Mouse (Mus musculus) kidney, postnatal 36 days (tissue): Measurements from ENCODE around the gene Npas4.
"Not testable (repeated sequence)": the region's sequence is repeated elsewhere in the genome, so short reads cannot be mapped to it uniquely, and the experiment has no call there.

Experiments
- DNase-seq, 2 experiments: peaks; one replicate each; pipeline ENCODE4 v3.0.0; 2021 to 2022; ENCODE audit warnings: mixed read lengths in 2 of 2

Gene Npas4

GRCm38 (mm10) chr19:4992371-4992770 is 2.3 kb upstream of the Npas4 start:
- peak in 1 of 2 experiments; percentile 7 for DNase-seq

DNA sequence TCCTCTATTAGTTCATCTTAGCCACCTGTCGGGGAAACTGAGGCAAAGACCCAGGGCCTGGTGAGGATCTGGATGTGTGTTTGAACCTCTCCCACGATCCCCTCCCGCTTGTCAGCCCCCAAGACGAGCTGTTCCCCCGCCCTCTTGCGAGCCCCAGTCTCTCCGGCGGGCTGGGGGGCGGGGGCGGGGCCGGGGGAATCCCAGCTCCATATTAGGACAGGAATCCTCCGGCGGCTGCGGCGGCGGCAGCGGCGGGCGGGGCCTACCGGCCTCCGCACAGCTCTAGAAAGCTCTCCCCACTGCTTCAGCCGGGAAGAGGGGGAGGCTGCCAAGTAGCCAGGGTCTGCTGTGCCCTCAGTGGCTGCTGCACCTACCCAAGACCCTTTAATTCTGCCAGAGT is 600 bp upstream of the Npas4 start:
- DNase-seq = no peak

GRCm38 (mm10) chr19:4989434-4990255 is 471 bp downstream of the Npas4 start:
- DNase-seq = no peak

DNA sequence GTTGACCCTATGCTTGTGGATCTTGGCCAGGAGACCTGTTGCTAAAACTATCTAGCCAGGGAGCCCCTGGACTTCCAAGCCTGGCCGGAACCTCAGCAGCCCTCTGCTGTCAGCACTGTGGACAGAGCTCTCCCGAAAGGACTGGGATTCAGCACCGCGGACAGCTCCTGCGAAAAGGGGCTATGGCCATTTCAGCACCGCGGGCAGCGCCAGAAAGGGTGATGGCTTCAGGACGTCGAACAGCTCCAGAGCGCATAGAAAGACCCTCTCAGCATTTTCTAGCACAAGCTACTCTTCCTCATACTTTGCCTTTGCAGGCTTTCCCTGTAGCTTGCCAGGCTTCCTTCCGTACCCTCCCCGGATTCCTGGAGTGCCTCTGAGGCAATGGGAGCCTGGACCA is 1.1 kb downstream of the Npas4 start:
- DNase-seq = peak; percentile 81 to 97

DNA sequence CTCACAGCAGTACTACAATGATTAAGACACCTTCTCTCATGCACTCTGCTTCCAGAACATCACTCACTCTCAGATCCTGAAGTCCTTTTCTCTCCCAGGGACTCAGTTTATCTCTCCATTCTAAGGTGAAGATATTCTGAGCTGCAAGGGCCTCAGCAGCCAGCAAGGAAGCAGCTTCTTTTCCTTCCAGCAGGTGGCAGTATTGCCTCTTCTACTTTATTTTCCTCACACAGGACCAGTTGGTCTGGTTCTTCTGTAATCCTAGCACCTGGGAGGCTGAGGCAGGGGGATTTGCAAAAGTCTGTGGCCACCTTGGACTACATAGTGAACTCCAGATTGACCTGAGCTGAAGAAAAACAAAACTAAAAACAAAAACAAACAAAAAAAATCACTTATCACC is 8.3 kb downstream of the Npas4 start:
- peak; percentile 36 to 60 for DNase-seq

DNA sequence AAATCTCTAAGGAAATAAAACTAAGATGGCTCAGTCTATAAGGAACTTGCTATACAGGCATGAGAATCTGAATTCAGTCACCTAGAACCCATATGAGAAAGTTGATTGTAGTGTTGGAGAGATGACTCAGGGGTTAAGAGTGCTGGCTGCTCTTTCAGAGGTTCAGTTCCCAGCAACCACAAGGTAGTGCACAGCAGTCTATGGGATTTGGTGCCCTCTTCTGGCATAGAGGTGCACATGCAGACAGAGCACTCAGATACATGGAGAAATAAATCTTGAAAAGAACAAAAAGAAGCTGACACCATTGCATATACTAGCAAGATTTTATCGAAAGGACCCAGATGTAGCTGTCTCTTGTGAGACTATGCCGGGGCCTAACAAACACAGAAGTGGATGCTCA is 21.9 kb downstream of the Npas4 start:
- DNase-seq = peak in 1 of 2 experiments; percentile 10

- DNase-seq = peak; percentile 94 to 95
Measured at GRCm38 (mm10) chr19:4961928-4962601, 28.1 kb downstream of the Npas4 start, which contains the start of gene Mrpl11. Gene Mrpl11 (plus strand): TSS chr19:4962147.

DNA sequence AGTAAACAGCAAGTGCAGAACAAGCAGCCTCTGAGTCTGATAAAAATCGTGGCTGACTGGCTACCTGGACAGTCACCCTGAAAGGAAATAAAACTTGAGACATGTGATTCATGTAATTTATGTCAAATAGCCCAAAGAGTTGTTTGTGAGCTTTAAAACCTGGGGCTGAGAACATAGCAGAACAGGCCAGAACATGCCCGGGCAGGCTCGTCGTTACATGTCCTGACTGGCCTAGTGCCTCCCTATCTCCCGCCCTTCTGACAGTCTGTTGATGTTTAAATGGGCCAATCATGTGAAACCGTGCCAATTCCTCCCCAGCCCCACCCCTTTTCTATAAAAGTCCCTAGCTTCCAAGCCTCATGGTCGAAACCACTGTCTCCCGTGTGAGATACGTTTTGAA is 41.5 kb downstream of the Npas4 start:
- DNase-seq = not testable (repeated sequence)

DNA sequence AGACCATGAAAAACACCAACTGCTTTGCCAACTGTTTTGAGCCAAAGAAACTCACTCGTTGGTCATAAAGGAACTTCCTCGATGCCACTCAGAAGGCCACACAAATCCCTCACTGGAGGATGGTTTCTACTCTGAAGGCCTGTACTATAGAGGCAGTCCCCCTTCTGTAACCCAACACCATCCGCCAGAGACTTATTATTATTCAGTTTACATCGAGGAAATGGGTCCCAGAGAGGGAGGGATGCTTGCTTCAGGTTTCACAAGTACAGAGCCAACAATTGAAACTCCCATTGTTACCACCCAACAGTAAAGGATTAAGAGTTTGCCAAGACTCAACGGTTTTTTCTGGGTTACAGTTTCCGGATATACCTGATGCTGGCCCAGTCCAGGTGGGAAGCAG is 44.6 kb downstream of the Npas4 start:
- DNase-seq = no peak

- DNase-seq = no peak
Measured at GRCm38 (mm10) chr19:4943253-4943588, 46.9 kb downstream of the Npas4 start.

DNA sequence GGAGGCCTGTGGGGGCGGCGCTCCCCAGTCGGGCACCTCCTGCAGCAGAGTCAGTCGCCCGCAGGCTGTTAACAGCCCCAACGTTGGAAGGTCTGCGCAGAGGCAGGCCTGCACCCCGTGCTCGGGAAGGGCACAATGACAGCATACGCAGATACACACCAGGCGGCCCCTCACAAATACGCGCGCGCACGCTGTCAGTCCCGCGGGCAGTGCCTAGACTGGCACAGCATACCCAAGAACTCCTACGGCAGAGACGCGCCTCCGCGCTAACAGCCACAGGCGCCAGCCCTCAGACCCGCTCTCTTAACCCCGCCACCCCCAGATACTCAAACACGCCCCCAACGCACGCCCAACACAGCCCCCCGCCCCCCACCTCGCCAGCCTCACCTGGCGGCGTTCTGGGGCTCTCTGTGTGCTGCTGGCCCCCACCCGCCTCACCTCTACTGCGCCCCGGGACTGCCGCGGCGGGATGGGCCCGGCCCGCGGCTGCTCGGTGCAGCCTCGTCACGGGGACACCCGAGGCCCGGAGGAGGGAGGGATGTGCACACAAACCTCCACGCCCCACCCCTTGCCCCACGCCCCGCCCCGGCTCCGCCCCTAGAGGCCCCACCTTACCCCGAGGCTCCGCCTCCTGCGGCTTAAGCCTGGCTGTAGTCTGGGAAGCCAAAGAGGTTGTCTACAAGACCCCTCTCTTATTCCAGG is 47.4 kb downstream of the Npas4 start, which contains the start of gene Peli3:
Gene Peli3, minus strand, starts transcription at position 577 of the 702 bp plus-strand sequence.
- peak; percentile 77 to 91 for DNase-seq

GRCm38 (mm10) chr19:4937444-4938310 is 52.4 kb downstream of the Npas4 start:
- no peak for DNase-seq

- no peak for DNase-seq
Measured at GRCm38 (mm10) chr19:4936896-4937295, 53.2 kb downstream of the Npas4 start.
